Mouse (Mus musculus): ENCODE results near the gene Cnot11.
"Not testable (repeated sequence)": the region's sequence is repeated elsewhere in the genome, so short reads cannot be mapped to it uniquely, and the experiment has no call there.

Gene Cnot11

DNA sequence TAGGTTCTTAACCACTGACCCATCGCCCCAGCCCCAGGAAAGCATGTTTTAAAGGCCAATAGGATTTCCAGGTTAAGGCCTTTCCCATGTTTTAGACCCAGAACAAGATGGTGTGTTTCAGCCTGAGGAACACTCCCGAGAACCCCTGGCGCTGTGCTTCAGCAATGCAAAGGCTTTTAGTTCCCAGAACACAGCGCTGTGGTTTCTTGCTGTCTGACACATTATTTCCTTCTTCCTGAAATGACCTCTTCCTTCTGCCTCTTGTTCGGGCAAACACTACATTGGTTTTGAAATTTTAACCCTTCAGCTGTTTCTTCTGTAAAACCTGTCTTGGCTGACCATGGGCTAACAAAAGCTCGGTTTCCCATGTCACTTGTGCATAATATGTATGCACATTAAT is 44.3 kb downstream of the Cnot11 start:
- DNase-seq (ENCODE audit: low spot score in 2 of 2) = no peak

DNA sequence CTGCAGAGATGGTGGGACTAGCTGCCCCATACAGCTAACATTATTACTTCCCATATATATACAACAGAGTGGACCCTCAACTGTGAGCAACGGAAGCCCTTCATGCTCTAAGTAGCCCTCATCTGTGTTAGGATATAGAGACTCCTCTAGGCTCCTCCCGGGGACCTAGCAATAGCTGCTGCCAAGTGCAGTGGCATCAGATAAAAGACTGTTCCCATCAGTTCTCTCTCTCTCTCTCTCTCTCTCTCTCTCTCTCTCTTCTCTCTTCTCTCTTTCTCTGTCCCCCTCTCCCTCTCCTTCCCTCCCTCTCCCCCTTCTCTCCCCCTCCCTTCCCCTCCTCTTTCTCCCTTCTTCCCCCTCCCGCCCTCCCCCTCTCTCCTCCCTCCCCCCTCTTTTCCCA is 46.4 kb downstream of the Cnot11 start:
- no peak for DNase-seq (ENCODE audit: low spot score in 2 of 2)

DNA sequence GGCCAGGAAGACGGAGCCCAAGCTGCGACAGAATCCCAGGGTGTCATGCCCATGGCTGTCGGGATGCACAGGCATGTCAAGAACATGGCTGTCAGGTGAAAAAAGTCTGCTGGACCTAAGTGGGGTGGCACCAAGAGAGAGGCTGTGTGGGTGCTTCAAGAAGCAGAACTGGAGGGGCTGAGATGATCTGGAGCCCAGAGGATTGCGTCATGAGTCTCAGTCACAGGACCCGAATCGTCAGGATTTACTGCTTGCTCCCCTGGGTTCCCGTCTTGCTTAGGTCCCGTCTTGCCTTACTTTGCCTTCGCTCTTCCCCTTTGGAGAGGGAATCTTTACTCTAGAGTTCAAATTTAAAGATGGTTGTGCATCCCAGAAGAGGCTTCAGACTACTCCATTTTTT is 48.4 kb downstream of the Cnot11 start:
- no peak for DNase-seq (ENCODE audit: low spot score in 2 of 2)

DNA sequence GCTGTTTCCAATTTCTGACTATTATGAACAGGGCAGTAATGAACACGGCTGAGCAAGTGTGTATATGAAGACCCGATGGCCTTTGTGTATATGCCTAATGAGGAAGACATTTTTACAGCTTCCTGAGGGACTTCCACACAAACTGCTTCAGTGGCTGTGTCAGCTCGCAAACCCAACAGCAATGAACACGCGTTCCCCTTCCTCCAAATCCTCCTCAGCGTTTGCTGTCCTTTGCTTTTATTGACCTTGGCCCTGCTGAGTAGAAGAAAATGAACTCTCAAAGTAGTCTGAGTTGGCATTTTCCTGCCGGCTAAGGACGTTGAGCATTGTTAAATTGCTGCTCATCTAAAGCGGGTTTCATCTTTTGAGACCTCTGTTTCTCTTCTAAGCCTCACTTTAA is 50.6 kb downstream of the Cnot11 start:
- DNase-seq (ENCODE audit: low spot score in 2 of 2) = no peak

DNA sequence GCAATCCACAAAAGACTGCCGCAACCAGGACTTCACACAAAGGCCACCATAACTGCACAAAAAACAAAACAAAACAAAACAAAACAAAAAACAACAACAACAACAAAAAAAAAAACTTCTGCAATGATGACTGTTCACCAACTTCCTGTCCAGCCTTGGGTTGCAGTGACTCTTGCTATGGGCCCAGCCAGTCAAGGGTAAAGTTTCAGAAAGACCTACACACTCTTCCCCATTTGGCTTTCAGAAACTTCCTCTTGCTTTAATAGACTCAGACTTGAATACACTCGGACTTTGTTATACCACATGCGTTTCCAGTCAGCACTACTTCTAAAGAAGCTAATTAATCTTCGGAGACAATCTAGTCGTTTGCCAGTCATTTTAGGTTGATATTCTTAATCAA is 55.4 kb downstream of the Cnot11 start:
- DNase-seq (ENCODE audit: low spot score in 2 of 2) = no peak

DNA sequence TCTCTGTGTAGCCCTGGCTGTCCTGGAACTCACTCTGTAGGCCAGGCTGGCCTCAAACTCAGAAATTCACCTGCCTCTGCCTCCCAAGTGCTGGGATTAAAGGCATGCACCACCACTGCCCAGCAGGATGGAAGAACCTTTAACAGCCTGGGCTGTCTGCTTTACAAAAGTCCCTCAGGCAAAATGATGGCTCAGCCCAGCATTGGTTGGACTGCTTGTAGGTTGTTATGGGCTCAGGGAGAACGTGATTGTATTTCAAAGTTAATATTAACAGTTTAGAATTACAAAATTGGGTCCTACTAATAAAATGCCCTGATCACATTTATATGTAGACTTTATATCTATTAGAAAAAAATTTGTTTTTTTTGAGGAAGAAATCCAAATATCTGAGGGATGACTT is 56.8 kb downstream of the Cnot11 start:
- not testable (repeated sequence) for DNase-seq (ENCODE audit: low spot score in 2 of 2)

DNA sequence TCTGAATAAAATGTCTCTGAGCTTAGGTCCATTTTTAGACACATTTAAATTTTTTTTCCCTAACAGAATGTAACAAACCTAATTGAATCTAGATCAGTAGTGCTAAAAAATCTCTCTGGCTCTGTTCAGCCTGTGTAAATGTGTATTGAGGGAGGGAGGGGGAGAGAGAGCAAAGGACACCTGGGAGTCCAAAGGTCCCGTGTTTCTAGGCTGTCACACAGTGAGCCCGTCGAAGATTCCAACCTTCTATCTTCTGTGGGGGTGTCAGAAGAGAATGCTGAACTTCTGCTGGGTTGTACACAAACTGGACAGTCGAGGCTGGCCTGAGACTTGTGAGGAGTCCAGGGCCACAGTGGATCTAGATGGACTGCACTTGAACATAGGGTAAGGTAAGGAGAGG is 57.3 kb downstream of the Cnot11 start:
- DNase-seq (ENCODE audit: low spot score in 2 of 2) = no peak

DNA sequence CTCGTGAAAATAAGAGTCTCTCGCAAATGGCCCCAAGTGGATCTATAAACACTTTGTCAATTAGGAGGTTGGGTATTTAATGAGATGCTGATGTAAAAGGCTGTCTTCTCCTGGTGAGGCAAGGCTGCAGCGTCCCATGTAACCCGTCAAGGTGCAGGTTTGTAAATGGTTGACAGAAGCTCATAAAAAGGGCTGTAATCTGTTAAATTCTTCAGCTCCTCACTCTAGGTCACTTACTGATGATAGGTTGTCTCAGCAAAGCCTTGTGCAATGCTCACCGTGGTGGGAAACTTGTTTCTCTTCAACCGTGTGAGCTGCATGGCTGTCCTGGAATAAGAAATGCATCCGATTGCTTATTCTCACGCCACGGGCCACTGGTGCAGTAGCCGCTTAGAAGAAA is 59.0 kb downstream of the Cnot11 start:
- DNase-seq (ENCODE audit: low spot score in 2 of 2) = no peak

Data from urinary bladder, postnatal 4 days (tissue).